ENCODE assay signal across 9 mouse cellular contexts in genomic region chr14:75455743-75456421, GRCm38 (mm10). TPM values are rescaled to one million over a fixed set of nuclear protein-coding genes. Genes with fewer than 3 reads are reported as not detected.
A peak's percentile ranks its signal among the peaks of the same experiment; 100 is the strongest.
DNase-seq lines count a peak whose midpoint lies in the region; ATAC-seq lines count a peak whose summit lies in the region.
"Had no signal": no experiment of that assay in that cellular context is flagged by ENCODE, and none has a peak within 500 bp of the region (broad histone marks: within the 10 kb centered on the region; RNA-seq: fewer than 3 reads in every experiment).

Gene Siah3 (plus strand): TSS chr14:75455982.

- H3K27me3 ChIP-seq in embryonic facial prominence, embryonic 11.5 days (ENCODE audit: control insufficient read depth, insufficient read depth, low read length): no peaks in the 10 kb centered on the region
- H3K27me3 ChIP-seq in hindbrain, embryonic 16.5 days (replicated peaks; ENCODE audit: control insufficient read depth, insufficient read depth, low read length): no peaks in the 10 kb centered on the region
- peaks cover 53% of the 10 kb centered on the region for H3K27me3 ChIP-seq in liver, embryonic 12.5 days (replicated peaks)

- peak within 1 kb of the TSS; percentile 69 for H3K4me2 ChIP-seq in embryonic facial prominence, embryonic 11.5 days (ENCODE audit: low read depth, low read length)
- H3K4me2 ChIP-seq in hindbrain, embryonic 16.5 days (ENCODE audit: low read length): peak within 1 kb of the TSS; percentile 64
- H3K4me2 ChIP-seq in liver, embryonic 12.5 days: peak within 1 kb of the TSS; percentile 46

- peak within 1 kb of the TSS; percentile 30 for H3K4me3 ChIP-seq in embryonic facial prominence, embryonic 11.5 days (ENCODE audit: low read depth, low read length)
- peak within 1 kb of the TSS; percentile 47 for H3K4me3 ChIP-seq in hindbrain, embryonic 16.5 days (ENCODE audit: low read length)
- H3K4me3 ChIP-seq in liver, embryonic 12.5 days: peak within 1 kb of the TSS; percentile 26

- H3K36me3 ChIP-seq in embryonic facial prominence, embryonic 11.5 days (replicated peaks; ENCODE audit: control insufficient read depth, insufficient read depth, low read depth, low read length): no peaks in the 10 kb centered on the region
- no peaks in the 10 kb centered on the region for H3K36me3 ChIP-seq in hindbrain, embryonic 16.5 days (ENCODE audit: control insufficient read depth, insufficient read depth, low read length)
- H3K36me3 ChIP-seq in liver, embryonic 12.5 days: no peaks in the 10 kb centered on the region

- ATAC-seq in embryonic facial prominence, embryonic 11.5 days (replicated peaks; ENCODE audit: insufficient number of reproducible peaks, low FRiP score, low TSS enrichment, low read depth): no peak
- ATAC-seq in hindbrain, embryonic 16.5 days: peak; percentile 41
- ATAC-seq in liver, embryonic 12.5 days: no peak

- no peak within 1 kb of the TSS for H3K9ac ChIP-seq in embryonic facial prominence, embryonic 11.5 days (replicated peaks; ENCODE audit: low read length)
- H3K9ac ChIP-seq in hindbrain, embryonic 16.5 days (ENCODE audit: low read depth, low read length): peak within 1 kb of the TSS; percentile 73
- no peak within 1 kb of the TSS for H3K9ac ChIP-seq in liver, embryonic 12.5 days

- no peaks in the 10 kb centered on the region for H3K9me3 ChIP-seq in embryonic facial prominence, embryonic 11.5 days (replicated peaks; ENCODE audit: control insufficient read depth, low read length)
- H3K9me3 ChIP-seq in hindbrain, embryonic 16.5 days (ENCODE audit: control insufficient read depth, low read length): no peaks in the 10 kb centered on the region
- no peaks in the 10 kb centered on the region for H3K9me3 ChIP-seq in liver, embryonic 12.5 days (replicated peaks)

- H3K27ac ChIP-seq in embryonic facial prominence, embryonic 11.5 days (replicated peaks; ENCODE audit: low read depth, low read length): no peak within 1 kb of the TSS
- H3K27ac ChIP-seq in hindbrain, embryonic 16.5 days (ENCODE audit: low read depth, low read length): peak within 1 kb of the TSS; percentile 80
- no peak within 1 kb of the TSS for H3K27ac ChIP-seq in liver, embryonic 12.5 days

- no peaks in the 10 kb centered on the region for H3K4me1 ChIP-seq in embryonic facial prominence, embryonic 11.5 days (ENCODE audit: control insufficient read depth, insufficient read depth, low read length)
- peaks cover 30% of the 10 kb centered on the region for H3K4me1 ChIP-seq in hindbrain, embryonic 16.5 days (ENCODE audit: control insufficient read depth, insufficient read depth, low read depth, low read length)
- H3K4me1 ChIP-seq in liver, embryonic 12.5 days: peaks cover 6% of the 10 kb centered on the region

- DNase-seq in heart, adult 11 months: peak; percentile 82
- DNase-seq in heart, adult 9 months (ENCODE audit: low spot score in 2 of 2): no peak
- peak; percentile 21 to 24 for DNase-seq in CD8-positive naive resting alpha-beta T cell, adult 2 months (ENCODE audit: low read depth in 2 of 2, low spot score in 2 of 2)
- peak; percentile 54 for DNase-seq in embryonic facial prominence, embryonic 11.5 days (ENCODE audit: low spot score)
- DNase-seq in right cerebral cortex, adult 18-20 months: peak; percentile 70
- no peak for DNase-seq in ovary, postnatal 14 days (ENCODE audit: low spot score)

- WGBS in embryonic facial prominence, embryonic 11.5 days: 18% methylated on average over 18 of the region's 18 CpGs
- 10% methylated on average over 18 of the region's 18 CpGs for WGBS in hindbrain, embryonic 16.5 days
- WGBS in liver, embryonic 12.5 days (ENCODE audit: insufficient replicate concordance): 26% methylated on average over 18 of the region's 18 CpGs

RNA-seq across cellular contexts. Expression of gene Siah3, which starts in this region (rescaled TPM):
- polyA plus RNA-seq in embryonic facial prominence, embryonic 11.5 days (2014; fragmentation: Nextera tagmentation; extraction: Ambion mirVana): 0.18 and 0.50 TPM in 2 replicates
- 2.9 and 5.2 TPM in 2 replicates for polyA plus RNA-seq in hindbrain, embryonic 16.5 days (2015; fragmentation: Nextera tagmentation; extraction: Ambion mirVana)
- polyA plus RNA-seq in liver, embryonic 12.5 days (2016; fragmentation: Nextera tagmentation; extraction: Ambion mirVana): 0.11 and 0.17 TPM in 2 replicates
- polyA plus RNA-seq: C2C12 had no signal

Comparison
In these comparisons a context has a peak if more than half of its experiments do, and no peak if none do; other contexts are left out.
1. DNase-seq: peak in heart, adult 11 months (single experiment), CD8-positive naive resting alpha-beta T cell, adult 2 months (2 of 2) and right cerebral cortex, adult 18-20 months (single experiment); none in heart, adult 9 months (0 of 2) and ovary, postnatal 14 days (single experiment).
2. Peak in DNase-seq, H3K4me3 ChIP-seq and H3K4me2 ChIP-seq in embryonic facial prominence, embryonic 11.5 days; RNA of the gene not detected or under 1 TPM.
3. Peak in every context shown above with its lines, with median percentiles within 50 percentile points of each other: H3K4me2 ChIP-seq and H3K4me3 ChIP-seq.